Mouse (Mus musculus) lung, adult 18-20 months (tissue): ENCODE data around the gene Ewsr1.
"Not testable (repeated sequence)": the region's sequence is repeated elsewhere in the genome, so short reads cannot be mapped to it uniquely, and the experiment has no call there.

Experiments used
- DNase-seq, 2 experiments: peaks; one replicate each; pipeline ENCODE4 v3.0.0; 2022; ENCODE audit warnings: mixed read lengths in 2 of 2

The Ewsr1 gene

DNA sequence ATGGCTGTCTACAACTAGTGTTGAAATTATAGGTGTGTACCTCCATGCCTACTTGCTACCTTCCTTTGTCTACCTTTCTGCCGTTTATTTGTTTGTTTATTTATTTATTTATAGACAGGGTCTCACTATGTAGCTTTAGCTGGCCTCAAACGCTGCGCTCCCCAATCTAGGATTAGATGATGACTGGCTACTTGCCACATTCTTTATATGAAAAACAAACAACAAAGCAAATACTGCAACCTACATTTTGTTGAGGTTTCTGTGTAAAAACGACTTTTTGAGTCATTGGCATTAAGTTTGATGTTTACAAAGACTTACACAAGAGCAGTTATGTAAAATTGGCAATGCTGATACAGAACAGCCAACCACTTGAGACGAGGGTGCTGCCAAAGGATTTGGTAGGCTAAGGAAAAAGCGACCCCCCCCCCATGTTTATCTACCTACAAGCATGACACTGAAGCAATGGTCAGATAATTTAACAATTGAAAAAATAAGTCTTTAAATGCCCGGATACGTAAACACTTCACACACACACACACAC is 2.5 kb downstream of the Ewsr1 start:
- DNase-seq = no peak

DNA sequence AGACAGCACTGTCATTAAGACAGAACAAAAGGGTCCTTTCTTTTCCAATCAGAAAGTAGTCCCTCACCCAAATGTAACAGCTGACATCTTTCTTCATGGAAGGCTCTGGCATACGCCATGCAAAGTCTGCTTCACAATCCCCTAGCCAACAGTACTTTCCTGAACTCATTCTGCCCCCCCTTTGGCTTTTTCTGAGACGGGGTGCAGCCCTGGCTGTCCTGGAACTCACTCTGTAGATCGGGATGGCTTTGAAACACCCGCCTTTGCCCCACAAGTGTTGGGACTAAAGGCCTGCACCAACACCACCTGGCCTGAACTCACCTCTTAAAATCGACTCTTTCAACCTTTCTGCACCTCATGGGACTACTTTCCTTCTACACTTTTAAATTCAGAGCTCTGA is 3.2 kb downstream of the Ewsr1 start:
- no peak for DNase-seq

DNA sequence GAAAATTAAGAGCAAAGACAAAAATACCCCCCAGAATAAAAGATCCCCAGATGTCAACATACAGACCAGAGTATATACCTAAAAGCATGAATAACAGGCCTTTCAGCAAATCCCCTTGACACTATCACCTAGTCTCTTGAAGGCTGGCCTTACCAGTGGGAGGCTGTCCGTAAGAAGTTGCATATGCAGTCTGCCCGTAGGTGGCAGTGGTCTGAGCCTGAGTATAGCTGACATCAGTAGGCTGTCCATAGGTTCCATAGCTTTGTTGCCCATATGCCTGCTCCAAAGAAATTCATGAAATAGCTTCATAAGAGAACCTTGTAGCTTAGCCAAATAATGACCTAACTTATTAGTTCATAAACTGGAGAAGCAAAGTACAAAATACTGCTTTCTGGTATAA is 7.4 kb downstream of the Ewsr1 start:
- no peak for DNase-seq

DNA sequence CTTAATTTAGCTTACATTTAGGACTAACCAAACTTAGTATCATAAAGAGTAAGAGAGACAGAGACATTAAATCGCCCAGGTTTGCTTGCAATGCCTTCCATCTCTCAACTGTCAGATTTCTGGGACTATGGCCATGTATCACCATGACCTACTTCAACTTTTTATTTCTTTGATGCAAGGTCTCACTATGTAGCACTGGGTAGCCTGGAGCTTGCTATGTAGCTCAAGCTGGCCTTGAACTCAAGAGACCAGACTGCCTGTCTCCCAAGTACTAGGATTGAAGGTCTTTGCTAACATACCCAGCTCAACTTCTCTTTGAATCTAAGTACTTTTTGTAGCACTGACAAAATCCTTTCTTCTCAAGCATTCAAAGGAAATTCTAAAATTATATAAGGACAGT is 9.9 kb downstream of the Ewsr1 start:
- no peak for DNase-seq

DNA sequence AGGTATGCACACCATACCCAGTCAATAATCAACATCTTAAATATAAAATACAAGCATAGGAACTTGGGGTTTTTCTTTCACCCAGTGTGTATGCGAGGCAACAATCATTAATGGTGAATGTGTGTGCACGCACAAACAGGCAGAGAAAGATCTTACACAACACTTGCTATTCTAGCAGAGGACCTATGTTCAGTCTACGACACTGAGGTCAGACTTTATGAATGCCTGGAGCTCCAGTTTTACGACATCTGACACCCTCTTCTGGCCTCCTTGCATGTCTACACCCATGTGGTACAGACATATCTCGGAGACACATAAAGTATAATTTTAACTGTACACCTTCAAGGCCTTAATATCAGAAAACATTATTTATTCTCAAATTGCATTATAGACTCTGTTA is 22.2 kb downstream of the Ewsr1 start:
- not testable (repeated sequence) for DNase-seq

DNA sequence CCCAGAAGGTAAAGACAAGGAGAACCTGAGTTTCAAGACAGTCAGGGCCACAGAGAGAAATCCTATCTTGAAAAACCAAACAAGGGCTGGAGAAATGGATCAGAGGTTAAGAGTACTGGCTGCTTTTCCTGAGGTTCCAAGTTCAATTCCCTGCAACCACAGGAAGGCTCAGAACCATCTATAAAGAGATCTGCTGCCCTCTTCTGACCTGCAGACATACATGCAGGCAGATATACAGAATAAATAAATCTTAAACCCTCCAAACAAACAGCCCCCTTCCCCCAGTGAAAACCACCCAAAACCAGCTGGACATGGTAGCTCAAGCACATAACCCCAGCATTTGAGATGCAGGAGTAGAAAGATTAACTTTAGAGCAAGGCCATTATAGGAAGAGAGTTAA is 23.3 kb downstream of the Ewsr1 start:
- no peak for DNase-seq

DNA sequence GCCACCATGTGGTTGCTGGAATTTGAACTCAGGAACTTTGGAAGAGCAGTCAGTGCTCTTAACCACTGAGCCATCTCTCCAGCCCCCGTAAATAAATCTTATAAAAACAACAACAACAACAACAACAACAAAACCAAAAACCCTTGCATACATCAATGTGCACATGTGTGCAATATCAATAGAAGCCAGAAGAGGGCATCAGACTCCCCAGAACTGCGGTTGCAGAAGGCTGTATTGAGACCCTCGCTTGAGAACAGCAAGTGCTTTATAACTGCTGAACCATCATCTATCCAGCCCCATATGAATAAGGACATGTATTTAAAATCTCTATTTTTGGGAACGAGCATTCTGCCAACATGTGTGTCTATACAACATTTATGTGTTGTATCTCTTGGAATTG is 24.2 kb downstream of the Ewsr1 start:
- DNase-seq = no peak

DNA sequence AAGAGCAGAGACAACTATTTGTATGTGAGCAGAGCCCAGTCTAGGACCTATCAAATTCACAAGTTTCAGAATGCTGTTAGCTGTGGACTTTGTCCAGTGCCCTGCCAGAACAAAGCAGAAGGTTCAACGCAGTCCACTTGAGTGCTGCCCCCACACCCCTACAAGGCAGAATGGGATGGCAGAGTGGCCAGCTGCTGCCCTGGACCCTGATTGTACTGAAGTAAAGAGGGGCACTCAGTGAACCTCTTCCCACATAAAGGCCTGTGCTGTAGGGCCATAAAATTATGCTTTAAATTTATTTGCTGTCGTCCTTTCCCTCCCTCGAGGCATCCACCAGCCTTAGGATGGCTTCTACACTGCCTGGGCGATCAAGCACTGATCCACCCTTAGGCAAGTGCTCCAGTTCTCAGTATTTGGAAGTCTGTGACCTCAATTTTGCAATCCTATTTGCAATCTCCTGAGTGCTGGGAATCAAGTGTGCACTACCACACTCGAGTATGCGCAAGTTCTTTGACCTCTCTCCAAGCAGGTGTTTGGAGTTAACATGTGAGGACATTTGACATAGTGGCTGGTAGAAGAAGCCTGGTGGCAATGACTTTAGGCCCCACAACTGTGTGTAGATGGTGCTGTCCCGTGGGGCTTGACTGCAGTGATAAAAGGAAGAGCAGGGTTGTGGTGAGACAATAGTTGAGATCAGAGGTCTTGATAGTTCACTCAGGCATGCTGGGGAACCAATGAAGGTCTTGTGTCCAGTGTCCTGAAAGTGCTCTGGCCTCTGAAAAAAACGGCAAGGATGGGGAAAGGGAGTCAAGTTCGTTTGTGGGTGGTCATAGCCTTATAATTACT is 30.7 kb downstream of the Ewsr1 start:
- peak; percentile 60 to 74 for DNase-seq

DNA sequence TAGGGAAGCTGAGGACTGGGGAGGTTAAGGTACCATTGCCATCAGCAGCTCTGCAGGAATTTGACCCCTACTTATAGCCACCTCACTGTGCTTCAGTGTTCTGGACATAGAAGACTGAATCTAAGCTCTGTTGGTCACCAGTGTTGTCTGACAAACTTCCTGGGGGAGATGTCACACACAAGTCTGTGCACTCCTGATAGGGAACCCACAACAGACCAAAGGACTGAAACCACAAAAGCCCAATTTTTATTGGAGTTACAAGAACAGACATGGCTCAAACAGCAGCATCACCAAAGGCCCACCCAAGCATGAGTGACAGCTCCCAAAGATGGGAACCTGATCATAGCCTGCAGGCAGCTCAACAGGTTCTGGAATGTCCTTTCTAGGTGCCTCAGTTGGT is 32.0 kb downstream of the Ewsr1 start:
- DNase-seq = no peak

DNA sequence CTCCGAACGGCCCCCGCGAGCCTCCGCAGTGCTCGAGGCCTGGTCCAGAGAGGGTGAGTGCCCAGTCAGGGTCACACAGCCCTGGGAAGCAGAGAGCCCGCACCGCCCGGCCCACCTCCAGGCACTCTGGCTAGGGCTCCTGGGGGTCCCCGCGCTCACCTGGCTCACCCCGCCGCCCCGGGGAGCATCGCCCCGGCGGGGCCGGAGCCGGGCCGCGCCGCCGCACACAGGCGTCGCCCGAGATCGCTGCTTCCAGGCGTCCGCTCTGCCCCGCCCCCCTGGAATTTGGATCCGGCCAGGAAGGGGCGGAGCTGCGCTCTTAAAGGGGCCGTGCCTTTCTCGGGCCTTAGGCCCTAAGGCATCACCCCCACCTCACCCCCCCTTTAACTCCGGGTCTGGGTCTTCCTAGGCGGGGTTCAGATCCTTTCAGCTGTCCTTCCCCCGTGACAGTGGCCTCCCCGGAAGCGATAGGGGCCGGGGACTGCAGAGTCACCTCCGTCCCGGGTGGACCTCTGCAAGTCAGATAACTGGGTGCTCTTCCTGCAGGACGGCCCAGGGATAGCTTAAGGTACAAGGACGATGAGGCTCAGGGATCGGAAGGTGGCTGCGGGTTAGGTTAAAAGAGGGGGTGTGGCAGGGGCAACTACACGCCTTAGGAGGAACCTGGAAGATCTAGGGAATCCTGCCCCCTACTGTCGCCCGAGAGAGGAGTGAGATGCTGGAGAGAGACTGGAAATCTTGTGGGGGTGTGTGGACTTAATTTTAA is 33.8 kb downstream of the Ewsr1 start, which contains the start of gene Gas2l1:
TSS of gene Gas2l1 (minus strand) at position 272 of the 766 bp plus-strand sequence.
- peak; percentile 90 to 92 for DNase-seq

DNA sequence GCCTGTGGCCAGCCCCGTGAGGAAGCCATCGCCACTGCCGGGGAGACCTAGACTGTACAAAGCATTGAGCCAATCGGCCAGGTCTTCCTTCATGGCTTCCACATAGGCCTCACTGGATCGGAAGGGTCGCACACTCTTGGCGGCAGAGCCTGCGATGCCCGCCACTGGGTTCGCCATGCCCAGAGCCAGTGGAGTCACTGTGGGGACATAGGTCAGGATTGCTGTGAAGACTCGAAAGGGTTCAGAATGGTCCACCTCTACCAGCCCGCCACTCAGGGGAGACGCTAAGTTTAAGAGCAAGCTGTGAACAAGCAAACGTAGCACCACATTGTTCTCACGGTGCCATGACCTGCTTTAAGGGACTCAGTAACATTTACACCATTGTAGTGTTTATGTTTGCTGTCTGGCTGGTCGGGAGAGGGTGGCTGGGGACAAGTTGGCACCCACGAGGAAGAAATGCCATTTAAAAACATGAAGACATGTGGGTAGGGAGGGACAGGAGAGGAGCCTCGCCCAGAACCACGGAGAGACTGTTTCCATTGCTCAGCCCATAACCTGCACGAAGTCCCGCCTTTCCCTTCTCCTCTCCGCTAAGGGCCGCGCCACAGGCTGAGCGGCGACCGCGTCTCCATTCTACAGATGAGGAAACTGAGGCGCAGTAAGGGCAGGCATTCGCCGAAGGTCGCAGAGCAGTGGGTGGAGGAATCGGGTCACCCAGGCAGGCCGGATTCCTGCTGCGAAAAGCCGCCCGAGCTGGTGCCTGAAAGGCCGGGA is 34.6 kb downstream of the Ewsr1 start:
- peak; percentile 27 to 43 for DNase-seq

DNA sequence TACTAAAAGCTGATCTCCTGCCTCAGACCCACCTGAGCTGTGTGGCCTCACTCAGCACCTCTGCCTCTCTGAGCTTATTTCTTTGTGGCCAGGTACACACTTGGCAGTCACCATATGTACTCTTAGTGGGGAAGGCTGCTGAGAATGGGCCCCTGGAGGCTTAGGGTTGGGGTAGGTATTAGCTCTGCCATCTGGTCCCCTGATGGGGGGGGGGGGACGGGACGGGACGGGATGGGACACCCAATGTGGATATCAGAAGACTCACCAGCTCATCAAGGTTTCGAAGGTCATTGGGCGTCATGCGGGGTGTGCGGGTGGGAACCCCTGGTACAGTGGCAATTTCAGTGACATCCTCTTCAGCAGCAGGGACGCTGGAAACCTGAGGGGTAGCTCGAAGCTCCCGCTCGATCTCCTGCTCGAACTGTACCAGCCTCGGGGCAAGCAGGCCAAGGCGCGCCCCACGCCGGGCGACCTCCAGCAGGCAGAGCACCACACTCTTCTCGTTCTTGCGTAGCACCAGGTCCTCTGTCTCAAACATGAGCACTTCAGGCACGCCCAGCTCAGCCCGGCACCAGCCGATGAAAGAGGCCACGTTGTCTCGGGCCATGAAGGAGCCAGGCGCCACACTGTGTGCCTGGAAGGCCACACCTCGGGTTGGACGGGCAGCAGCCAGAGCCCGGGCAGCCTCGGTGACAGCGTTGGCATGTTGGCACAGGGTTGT is 35.3 kb downstream of the Ewsr1 start:
- DNase-seq = peak; percentile 38 to 41

DNA sequence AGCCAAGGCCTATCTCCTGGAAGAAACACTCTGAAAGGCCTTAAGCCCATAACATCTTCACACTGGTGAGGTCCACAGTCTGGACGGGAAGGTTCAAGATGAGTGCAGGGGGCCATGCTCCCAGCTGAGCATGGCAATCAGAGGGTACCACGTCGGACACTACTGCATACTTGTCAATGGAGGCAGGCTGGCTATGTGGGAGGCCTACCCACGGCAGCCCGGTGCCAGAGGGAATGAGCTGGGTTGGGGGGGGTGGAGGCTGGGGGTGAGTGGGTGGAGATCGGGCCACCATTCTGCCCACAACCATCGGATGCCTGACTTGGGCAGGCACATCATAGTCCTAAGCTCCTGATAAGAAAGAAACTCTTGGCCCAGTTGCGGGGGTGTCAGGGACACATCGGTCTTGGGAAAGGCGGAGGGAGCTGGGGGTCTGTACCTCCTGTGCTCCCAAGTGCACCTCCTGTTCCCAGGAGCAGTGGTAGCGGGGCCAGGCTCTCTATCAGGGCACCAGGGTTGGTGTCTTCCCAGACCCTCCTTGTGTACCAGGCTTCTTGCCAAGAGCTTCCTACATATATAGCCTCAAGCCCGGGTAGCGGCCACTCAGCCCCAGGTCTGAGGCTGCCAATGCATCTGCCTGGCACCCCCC is 36.1 kb downstream of the Ewsr1 start:
- no peak for DNase-seq

DNA sequence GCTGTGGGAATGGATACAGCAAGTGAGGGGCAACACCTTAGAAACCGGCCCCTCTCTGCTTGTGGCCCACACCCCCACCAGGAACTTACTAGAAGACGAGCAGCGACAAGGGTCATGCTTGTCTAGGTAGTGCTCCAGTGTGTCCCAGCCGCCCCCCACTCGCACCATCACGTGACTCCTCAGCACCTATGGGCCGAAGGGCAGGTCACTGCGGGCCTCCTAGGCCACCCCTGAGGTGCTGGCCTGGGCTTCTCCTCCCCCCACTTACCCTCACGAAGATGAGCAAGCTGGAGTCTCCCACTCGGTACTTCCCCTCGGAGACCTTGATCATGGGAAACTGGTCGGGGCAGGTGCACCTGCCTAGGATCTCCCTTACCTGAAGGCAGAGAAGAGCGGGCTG is 36.7 kb downstream of the Ewsr1 start:
- peak in 1 of 2 experiments; percentile 46 for DNase-seq

DNA sequence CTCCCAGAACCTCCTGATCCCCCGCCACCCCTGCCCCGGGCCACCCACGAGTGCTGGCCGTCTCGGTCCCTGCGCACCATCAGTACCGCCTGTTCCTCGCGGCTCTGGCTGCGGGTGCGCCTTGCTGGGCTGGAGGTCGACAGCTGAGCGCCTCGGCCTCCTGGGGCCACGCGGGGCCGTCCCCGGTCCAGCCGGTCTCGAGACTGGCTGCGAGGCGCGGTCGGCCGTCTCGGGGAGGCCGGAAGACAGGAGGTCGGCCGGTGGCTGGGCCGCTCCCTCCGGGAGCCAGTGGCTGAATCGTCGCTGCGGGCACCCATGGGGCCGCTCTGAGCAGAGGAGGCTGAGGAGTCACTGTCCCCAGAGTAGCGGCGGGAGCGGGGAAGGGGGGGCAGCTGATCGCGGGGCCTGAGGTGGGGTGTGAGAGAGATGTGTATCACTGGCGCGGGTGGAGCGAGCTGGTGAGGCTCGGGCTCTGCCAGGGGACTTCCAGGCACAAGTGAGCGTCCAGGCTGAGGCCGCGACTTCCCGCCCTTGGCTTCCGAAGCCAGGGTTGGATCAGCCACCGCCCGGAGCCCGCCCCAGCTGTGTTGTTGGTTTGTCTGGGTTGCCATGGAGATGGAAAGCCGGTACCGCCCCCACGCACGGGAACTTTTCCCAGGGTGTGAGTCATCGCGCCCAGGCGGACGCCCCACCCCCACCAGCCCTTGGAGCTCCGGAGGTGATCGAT is 37.5 kb downstream of the Ewsr1 start:
- DNase-seq = peak; percentile 96 to 98

DNA sequence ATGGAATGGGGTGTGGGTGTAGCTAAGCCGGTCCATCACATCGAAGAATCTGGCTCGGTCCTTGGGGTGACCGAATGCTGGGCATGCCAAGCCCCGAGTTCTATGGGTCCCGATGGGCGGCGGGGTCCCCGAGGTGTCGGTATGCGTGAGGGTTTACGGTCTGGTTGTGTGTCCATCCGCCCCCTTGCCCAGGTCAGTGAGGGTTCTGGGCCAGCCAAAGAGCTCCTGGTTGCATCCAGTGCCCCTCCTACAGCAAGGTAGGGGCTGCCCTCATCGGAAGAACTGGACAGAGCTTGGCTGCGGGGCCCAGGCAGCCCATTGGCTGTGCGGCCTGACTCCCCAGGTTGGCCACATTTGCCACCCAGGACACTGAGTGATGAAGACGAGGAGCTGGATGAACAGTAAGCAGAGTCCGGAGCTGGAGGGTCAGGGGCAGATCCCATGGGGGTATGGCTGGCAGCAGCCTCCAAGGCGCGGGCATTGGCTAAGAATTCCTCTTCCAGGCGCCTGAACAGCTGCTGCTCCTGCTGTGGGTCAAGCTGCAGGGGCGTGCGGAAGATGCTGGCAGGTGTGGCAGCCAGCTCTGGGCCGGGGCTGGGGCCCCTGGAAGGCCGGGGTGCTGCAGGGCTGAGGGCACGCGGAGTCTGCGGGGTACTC is 38.2 kb downstream of the Ewsr1 start:
- no peak for DNase-seq

DNA sequence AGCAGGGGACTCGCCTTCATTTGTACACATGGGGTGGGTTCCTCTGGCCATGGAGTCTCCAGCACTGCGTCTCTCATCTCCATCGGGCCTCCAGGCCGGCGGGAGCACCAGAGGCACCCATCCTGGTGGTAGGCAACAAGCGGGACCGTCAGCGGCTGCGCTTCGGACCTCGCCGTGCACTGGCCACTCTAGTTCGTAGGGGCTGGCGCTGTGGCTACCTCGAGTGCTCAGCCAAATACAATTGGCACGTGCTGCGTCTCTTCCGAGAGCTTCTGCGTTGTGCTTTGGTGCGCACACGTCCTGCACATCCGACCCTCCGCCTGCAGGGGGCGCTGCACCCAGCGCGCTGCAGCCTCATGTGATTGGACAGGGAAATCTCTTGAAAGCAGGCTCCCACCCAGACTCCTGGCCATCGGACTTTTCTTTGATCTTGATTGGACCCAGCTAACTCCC is 39.3 kb downstream of the Ewsr1 start:
- DNase-seq = peak; percentile 42 to 67

DNA sequence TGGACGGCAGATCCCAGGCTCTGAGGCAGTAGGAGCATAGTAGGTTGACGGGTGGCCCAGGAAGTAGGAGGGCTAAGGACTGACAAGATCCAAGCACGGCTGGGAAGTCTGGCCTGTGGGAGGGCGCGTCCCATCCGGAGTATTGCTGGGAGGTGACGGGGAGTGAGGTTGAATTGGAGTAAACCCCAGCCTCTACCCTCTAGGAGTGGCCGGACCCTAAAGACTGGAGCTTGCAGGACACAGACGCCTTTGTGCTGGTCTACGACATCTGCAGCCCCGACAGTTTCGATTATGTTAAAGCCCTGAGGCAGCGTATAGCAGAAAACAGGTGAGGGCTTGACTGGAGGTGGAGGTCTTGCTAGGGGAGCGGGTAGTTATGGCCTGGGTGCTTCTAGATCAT is 39.8 kb downstream of the Ewsr1 start:
- peak in 1 of 2 experiments; percentile 16 for DNase-seq

DNA sequence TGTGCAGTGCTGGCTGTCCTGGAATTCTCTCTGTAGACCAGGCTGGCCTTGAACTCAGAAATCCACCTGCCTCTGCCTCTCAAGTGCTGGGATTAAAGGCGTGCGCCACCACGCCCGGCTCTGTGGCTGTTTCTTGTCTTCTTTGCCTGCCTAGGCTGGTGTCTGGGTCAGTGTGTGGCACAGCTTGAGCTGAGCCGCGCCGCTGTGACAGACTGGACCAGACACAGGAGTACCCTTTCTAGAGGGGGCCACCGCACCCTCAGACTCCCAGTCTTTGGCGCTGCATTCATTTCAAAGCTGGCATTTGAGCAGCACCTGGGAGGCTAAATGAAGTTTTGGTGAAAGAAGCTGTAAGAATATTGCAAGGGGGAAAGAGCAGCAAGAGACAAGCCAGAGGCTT is 40.3 kb downstream of the Ewsr1 start:
- no peak for DNase-seq
